Mouse (Mus musculus): ENCODE measurements around the gene Slc35a2.

GRCm38 (mm10) chrX:7842318-7842717 is 41.5 kb upstream of the Slc35a2 start:
- TF ChIP-seq POLR2A (IDR thresholded peaks at IDR 0.05; ENCODE audit: borderline replicate concordance, insufficient read depth, low read length) (no peak), CTCF (IDR thresholded peaks at IDR 0.05; ENCODE audit: borderline replicate concordance, insufficient read depth, low read depth, low read length) (no peak)

All from cerebellum, adult 2 months (tissue).